Mouse (Mus musculus): ENCODE data around the gene Pard3b. TPM values are rescaled to one million over a fixed set of nuclear protein-coding genes. Genes with fewer than 3 reads are reported as not detected.

The Pard3b gene
- polyA plus RNA-seq, 1 experiment from 2014 or later = 19.6 TPM

GRCm38 (mm10) chr1:62071139-62071538 lies 432.5 kb downstream of the Pard3b start:
- peak; percentile 38; the same call in 1 of the 2 replicates for ATAC-seq (ENCODE audit: insufficient read depth)
- H3K4me1 ChIP-seq (ENCODE audit: insufficient read depth) = no peaks in the 10 kb centered on the region
- no peaks in the 10 kb centered on the region for H3K36me3 ChIP-seq (ENCODE audit: insufficient read depth)
- no peak for TF ChIP-seq CTCF (IDR thresholded peaks at IDR 0.05; ENCODE audit: low read depth)
- no peak overlapping the region for H3K27ac ChIP-seq (ENCODE audit: low read depth)
- H3K9ac ChIP-seq = no peak overlapping the region
- H3K4me3 ChIP-seq (ENCODE audit: low read depth, low read length) = no peak overlapping the region
- H3K4me2 ChIP-seq = no peak overlapping the region
- peak; percentile 48 for DNase-seq
- no peaks in the 10 kb centered on the region for H3K27me3 ChIP-seq (ENCODE audit: insufficient read depth, low read length)
- WGBS = 51% methylated on average over 7 of the region's 7 CpGs
- peaks cover 8% of the 10 kb centered on the region; the same call in 1 of the 2 replicates for H3K9me3 ChIP-seq (ENCODE audit: low read depth, low read length)

- Histone ChIP-seq H3K4me2 (no peak overlapping the region), H3K9me3 (ENCODE audit: low read depth, low read length) (no peaks in the 10 kb centered on the region), H3K4me1 (ENCODE audit: insufficient read depth) (no peaks in the 10 kb centered on the region), H3K9ac (no peak overlapping the region), H3K27me3 (ENCODE audit: insufficient read depth, low read length) (no peaks in the 10 kb centered on the region), H3K36me3 (ENCODE audit: insufficient read depth) (no peaks in the 10 kb centered on the region), H3K27ac (ENCODE audit: low read depth) (no peak overlapping the region), H3K4me3 (ENCODE audit: low read depth, low read length) (no peak overlapping the region)
- DNase-seq (no peak), ATAC-seq (ENCODE audit: insufficient read depth) (no peak)
- 90% methylated on average over 3 of the region's 3 CpGs for WGBS
- no peak for TF ChIP-seq CTCF (IDR thresholded peaks at IDR 0.05; ENCODE audit: low read depth)
These were observed 437.5 kb downstream of the Pard3b start for GRCm38 (mm10) chr1:62076171-62076570.

GRCm38 (mm10) chr1:62081129-62081528 lies 442.5 kb downstream of the Pard3b start:
- Histone ChIP-seq H3K27me3 (ENCODE audit: insufficient read depth, low read length) (no peaks in the 10 kb centered on the region), H3K4me2 (no peak overlapping the region), H3K9me3 (ENCODE audit: low read depth, low read length) (no peaks in the 10 kb centered on the region), H3K27ac (ENCODE audit: low read depth) (no peak overlapping the region), H3K4me3 (ENCODE audit: low read depth, low read length) (no peak overlapping the region), H3K4me1 (ENCODE audit: insufficient read depth) (peaks cover 1% of the 10 kb centered on the region; the same call in 1 of the 2 replicates), H3K36me3 (ENCODE audit: insufficient read depth) (no peaks in the 10 kb centered on the region), H3K9ac (no peak overlapping the region)
- ATAC-seq (ENCODE audit: insufficient read depth) (no peak), DNase-seq (no peak)
- 73% methylated on average over 4 of the region's 4 CpGs for WGBS
- TF ChIP-seq CTCF (IDR thresholded peaks at IDR 0.05; ENCODE audit: low read depth) = no peak

GRCm38 (mm10) chr1:62085995-62086394 lies 447.4 kb downstream of the Pard3b start:
- Histone ChIP-seq H3K27ac (ENCODE audit: low read depth) (no peak overlapping the region), H3K9me3 (ENCODE audit: low read depth, low read length) (no peaks in the 10 kb centered on the region), H3K27me3 (ENCODE audit: insufficient read depth, low read length) (no peaks in the 10 kb centered on the region), H3K4me3 (ENCODE audit: low read depth, low read length) (no peak overlapping the region), H3K4me1 (ENCODE audit: insufficient read depth) (peaks cover 6% of the 10 kb centered on the region; the same call in 1 of the 2 replicates), H3K4me2 (peak overlapping the region; percentile 26; the same call in 1 of the 2 replicates), H3K9ac (no peak overlapping the region), H3K36me3 (ENCODE audit: insufficient read depth) (no peaks in the 10 kb centered on the region)
- 0 out of 2 replicates have a peak, but pooled peaks have one; percentile 21 for ATAC-seq (ENCODE audit: insufficient read depth)
- no peak for TF ChIP-seq CTCF (IDR thresholded peaks at IDR 0.05; ENCODE audit: low read depth)
- 7% methylated on average over 6 of the region's 6 CpGs for WGBS
- peak; percentile 70 for DNase-seq

GRCm38 (mm10) chr1:62087464-62087863 lies 448.8 kb downstream of the Pard3b start:
- H3K4me1 ChIP-seq (ENCODE audit: insufficient read depth) = peaks cover 6% of the 10 kb centered on the region; the same call in 1 of the 2 replicates
- no peak overlapping the region for H3K4me3 ChIP-seq (ENCODE audit: low read depth, low read length)
- 82% methylated on average over 10 of the region's 10 CpGs for whole genome bisulfite sequencing
- TF ChIP-seq CTCF (IDR thresholded peaks at IDR 0.05; ENCODE audit: low read depth) = no peak
- H3K4me2 ChIP-seq = no peak overlapping the region
- no peaks in the 10 kb centered on the region for H3K9me3 ChIP-seq (ENCODE audit: low read depth, low read length)
- DNase-seq (no peak), ATAC-seq (ENCODE audit: insufficient read depth) (no peak)
- no peak overlapping the region for H3K9ac ChIP-seq
- H3K36me3 ChIP-seq (ENCODE audit: insufficient read depth) = no peaks in the 10 kb centered on the region
- H3K27ac ChIP-seq (ENCODE audit: low read depth) = no peak overlapping the region
- no peaks in the 10 kb centered on the region for H3K27me3 ChIP-seq (ENCODE audit: insufficient read depth, low read length)

- no peaks in the 10 kb centered on the region for H3K4me1 ChIP-seq (ENCODE audit: insufficient read depth)
- H3K27ac ChIP-seq (ENCODE audit: low read depth) = no peak overlapping the region
- no peak for TF ChIP-seq CTCF (IDR thresholded peaks at IDR 0.05; ENCODE audit: low read depth)
- no peak overlapping the region for H3K4me2 ChIP-seq
- no peak overlapping the region for H3K9ac ChIP-seq
- 46% methylated on average over 7 of the region's 7 CpGs for WGBS
- DNase-seq (no peak), ATAC-seq (ENCODE audit: insufficient read depth) (no peak)
- H3K9me3 ChIP-seq (ENCODE audit: low read depth, low read length) = no peaks in the 10 kb centered on the region
- no peaks in the 10 kb centered on the region for H3K36me3 ChIP-seq (ENCODE audit: insufficient read depth)
- H3K27me3 ChIP-seq (ENCODE audit: insufficient read depth, low read length) = no peaks in the 10 kb centered on the region
- no peak overlapping the region for H3K4me3 ChIP-seq (ENCODE audit: low read depth, low read length)
These were observed 456.3 kb downstream of the Pard3b start for GRCm38 (mm10) chr1:62094885-62095284.

- no peak for TF ChIP-seq CTCF (IDR thresholded peaks at IDR 0.05; ENCODE audit: low read depth)
- no peak overlapping the region for H3K27ac ChIP-seq (ENCODE audit: low read depth)
- H3K9ac ChIP-seq = no peak overlapping the region
- no peaks in the 10 kb centered on the region for H3K27me3 ChIP-seq (ENCODE audit: insufficient read depth, low read length)
- no peaks in the 10 kb centered on the region for H3K36me3 ChIP-seq (ENCODE audit: insufficient read depth)
- H3K9me3 ChIP-seq (ENCODE audit: low read depth, low read length) = no peaks in the 10 kb centered on the region
- ATAC-seq (ENCODE audit: insufficient read depth) (no peak), DNase-seq (no peak)
- WGBS = 90% methylated on average over 1 of the region's 1 CpGs
- H3K4me1 ChIP-seq (ENCODE audit: insufficient read depth) = no peaks in the 10 kb centered on the region
- H3K4me2 ChIP-seq = no peak overlapping the region
- H3K4me3 ChIP-seq (ENCODE audit: low read depth, low read length) = no peak overlapping the region
These were observed 483.8 kb downstream of the Pard3b start for GRCm38 (mm10) chr1:62122426-62122825.

GRCm38 (mm10) chr1:62129186-62129585 lies 490.6 kb downstream of the Pard3b start:
- Histone ChIP-seq H3K4me3 (ENCODE audit: low read depth, low read length) (no peak overlapping the region), H3K27ac (ENCODE audit: low read depth) (no peak overlapping the region), H3K27me3 (ENCODE audit: insufficient read depth, low read length) (no peaks in the 10 kb centered on the region), H3K9ac (no peak overlapping the region), H3K4me2 (no peak overlapping the region), H3K4me1 (ENCODE audit: insufficient read depth) (no peaks in the 10 kb centered on the region), H3K9me3 (ENCODE audit: low read depth, low read length) (no peaks in the 10 kb centered on the region), H3K36me3 (ENCODE audit: insufficient read depth) (no peaks in the 10 kb centered on the region)
- DNase-seq = no peak
- WGBS = 87% methylated on average over 2 of the region's 2 CpGs
- ATAC-seq (ENCODE audit: insufficient read depth) = no peak
- TF ChIP-seq CTCF (IDR thresholded peaks at IDR 0.05; ENCODE audit: low read depth) = no peak

Measured in lung, embryonic 14.5 days (tissue).